ENCODE assay signal across 12 mouse cellular contexts in the genomic region with DNA sequence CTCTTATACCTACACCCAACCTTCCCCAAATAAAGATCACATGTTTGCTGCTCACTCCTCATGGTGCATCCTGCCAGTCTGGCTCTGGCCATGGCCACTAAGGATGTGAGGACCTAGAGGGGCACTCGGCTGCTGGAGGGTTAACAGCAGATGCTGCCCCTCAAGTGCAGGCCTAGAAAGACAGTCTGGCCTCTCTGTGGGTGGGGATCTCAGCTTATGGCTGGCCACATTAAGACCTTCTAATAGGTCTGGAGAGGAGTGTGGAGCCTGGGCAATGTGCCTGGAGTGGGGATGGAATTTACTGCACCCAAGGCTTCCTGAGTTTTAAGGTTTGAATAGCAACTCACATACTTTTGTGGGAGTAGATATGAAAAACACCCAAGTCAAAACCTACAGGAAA.
DNase-seq lines count a peak whose midpoint lies in the region; ATAC-seq and TF ChIP-seq lines count a peak whose summit lies in the region.
"Had no signal": no experiment of that assay in that cellular context is flagged by ENCODE, and none has a peak within 500 bp of the region (broad histone marks: within the 10 kb centered on the region; RNA-seq: fewer than 3 reads in every experiment).

No protein-coding gene starts in this region.

- no peak for ATAC-seq in kidney, embryonic 16.5 days (ENCODE audit: low FRiP score, low TSS enrichment)
- no peak for ATAC-seq in forebrain, embryonic 16.5 days
- ATAC-seq: intestine, postnatal 0 days; midbrain, embryonic 15.5 days had no signal

- H3K4me2 ChIP-seq in kidney, embryonic 16.5 days (replicated peaks; ENCODE audit: low read depth, low read length), result no peak overlapping the region
- no peak overlapping the region for H3K4me2 ChIP-seq in forebrain, embryonic 16.5 days (ENCODE audit: low read length)
- H3K4me2 ChIP-seq: liver, embryonic 15.5 days; midbrain, embryonic 15.5 days had no signal

- WGBS in kidney, embryonic 16.5 days, result 50% methylated on average over 1 of the region's 1 CpGs
- WGBS in forebrain, embryonic 16.5 days, result 65% methylated on average over 1 of the region's 1 CpGs

- no peaks in the 10 kb centered on the region for H3K9me3 ChIP-seq in kidney, embryonic 16.5 days (ENCODE audit: low read length)
- no peaks in the 10 kb centered on the region for H3K9me3 ChIP-seq in forebrain, embryonic 16.5 days (ENCODE audit: control insufficient read depth, low read length)
- H3K9me3 ChIP-seq: liver, embryonic 15.5 days; midbrain, embryonic 15.5 days had no signal

- H3K9ac ChIP-seq in kidney, embryonic 16.5 days (replicated peaks; ENCODE audit: low read length), result no peak overlapping the region
- H3K9ac ChIP-seq in forebrain, embryonic 16.5 days (replicated peaks; ENCODE audit: low read depth, low read length), result no peak overlapping the region
- H3K9ac ChIP-seq: liver, embryonic 15.5 days; midbrain, embryonic 15.5 days had no signal

- no peak overlapping the region for H3K4me3 ChIP-seq in gastrocnemius, adult 2 months
- H3K4me3 ChIP-seq in left cerebral cortex, adult 2 months, result no peak overlapping the region
- H3K4me3 ChIP-seq in brown adipose tissue, adult 24 weeks (ENCODE audit: insufficient read depth, low read depth, low read length), result no peak overlapping the region
- H3K4me3 ChIP-seq in kidney, embryonic 16.5 days (ENCODE audit: low read length), result no peak overlapping the region
- H3K4me3 ChIP-seq in forebrain, embryonic 16.5 days (replicated peaks; ENCODE audit: low read length), result no peak overlapping the region
- H3K4me3 ChIP-seq: liver, embryonic 15.5 days; midbrain, embryonic 15.5 days had no signal

- intact Hi-C loops in gastrocnemius, adult 2 months (cut with DNase I), result loop anchor here (5.0 kb wide), 1 partner anchor 61 kb away; no protein-coding TSS in a partner anchor
- intact Hi-C loops in left cerebral cortex, adult 2 months (cut with DNase I), result no loop called here

- H3K4me1 ChIP-seq in brown adipose tissue, adult 24 weeks (ENCODE audit: control insufficient read depth, insufficient read depth, insufficient read length, low read length), result peaks cover 7% of the 10 kb centered on the region; the same call in 1 of the 2 replicates
- H3K4me1 ChIP-seq in kidney, embryonic 16.5 days (ENCODE audit: insufficient read depth, low read length), result peaks cover 12% of the 10 kb centered on the region
- peaks cover 14% of the 10 kb centered on the region for H3K4me1 ChIP-seq in forebrain, embryonic 16.5 days (replicated peaks; ENCODE audit: control insufficient read depth, insufficient read depth, low read length)
- H3K4me1 ChIP-seq: liver, embryonic 15.5 days had no signal

- H3K27ac ChIP-seq in gastrocnemius, adult 2 months, result peak overlapping the region; percentile 93
- H3K27ac ChIP-seq in left cerebral cortex, adult 2 months, result peak overlapping the region; percentile 33; the same call in 1 of the 2 replicates
- H3K27ac ChIP-seq in brown adipose tissue, adult 24 weeks (replicated peaks; ENCODE audit: low read depth, low read length), result 0 out of 2 replicates have a peak overlapping the region, but pooled peaks have one; percentile 30
- H3K27ac ChIP-seq in kidney, embryonic 16.5 days (ENCODE audit: low read length), result 0 out of 2 replicates have a peak overlapping the region, but pooled peaks have one; percentile 40
- H3K27ac ChIP-seq in forebrain, embryonic 16.5 days (ENCODE audit: low read length), result no peak overlapping the region
- H3K27ac ChIP-seq: liver, embryonic 15.5 days; midbrain, embryonic 15.5 days had no signal

- no peaks in the 10 kb centered on the region for H3K27me3 ChIP-seq in kidney, embryonic 16.5 days (ENCODE audit: insufficient read depth, low read length)
- no peaks in the 10 kb centered on the region for H3K27me3 ChIP-seq in forebrain, embryonic 16.5 days (replicated peaks; ENCODE audit: control insufficient read depth, insufficient read depth, low read length)
- H3K27me3 ChIP-seq: liver, embryonic 15.5 days; midbrain, embryonic 15.5 days had no signal

- peak; percentile 58 for DNase-seq in gastrocnemius, adult 2 months
- no peak for DNase-seq in gastrocnemius, postnatal 25 days
- DNase-seq in left cerebral cortex, adult 2 months (ENCODE audit: extremely low spot score in 1 of 2, low spot score in 2 of 2), result no peak
- DNase-seq in left cerebral cortex, adult 11 months (ENCODE audit: low spot score), result no peak
- DNase-seq in frontal cortex, postnatal 14 days (ENCODE audit: low spot score in 2 of 2), result no peak
- DNase-seq: B cell, adult 2 months had no signal

- no peak for TF ChIP-seq CTCF in gastrocnemius, adult 2 months (IDR thresholded peaks at IDR 0.05)
- no peak for TF ChIP-seq CTCF in left cerebral cortex, adult 2 months (IDR thresholded peaks at IDR 0.05)

- no peaks in the 10 kb centered on the region for H3K36me3 ChIP-seq in kidney, embryonic 16.5 days (ENCODE audit: insufficient read depth, low read length)
- H3K36me3 ChIP-seq in forebrain, embryonic 16.5 days (ENCODE audit: control insufficient read depth, insufficient read depth), result no peaks in the 10 kb centered on the region
- H3K36me3 ChIP-seq: liver, embryonic 15.5 days; midbrain, embryonic 15.5 days had no signal
